Mouse (Mus musculus) intestine, embryonic 15.5 days (tissue): ENCODE measurements around the gene Vmn1r94. TPM values are rescaled to one million over a fixed set of nuclear protein-coding genes. Genes with fewer than 3 reads are reported as not detected.
"Not testable (repeated sequence)": the region's sequence is repeated elsewhere in the genome, so short reads cannot be mapped to it uniquely, and the experiment has no call there.

ENCODE experiments used
- ATAC-seq: fragments of 200-750 bp; cut with Nextera tagmentation; 2 replicates; pipeline ENCODE4 v1.8.0; 2017; ENCODE audit warnings: moderate TSS enrichment, moderate library complexity
- H3K27ac ChIP-seq: fragments of 300-500 bp; sonication (generic); 2 replicates; pipeline ENCODE4 v1.5.1; 2015; ENCODE audit warnings: mild to moderate bottlenecking, inconsistent platforms
- H3K27me3 ChIP-seq: fragments of 300-500 bp; sonication (generic); replicated peaks from 2 replicates; pipeline ENCODE4 v1.6.1; 2015; ENCODE audit warnings: inconsistent platforms
- H3K36me3 ChIP-seq: fragments of 300-500 bp; sonication (generic); 2 replicates; pipeline ENCODE4 v1.6.1; 2015; ENCODE audit warnings: inconsistent platforms
- H3K4me1 ChIP-seq: fragments of 300-500 bp; sonication (generic); replicated peaks from 2 replicates; pipeline ENCODE4 v1.6.1; 2015; ENCODE audit warnings: inconsistent platforms
- H3K4me2 ChIP-seq: fragments of 300-500 bp; sonication (generic); replicated peaks from 2 replicates; pipeline ENCODE4 v1.6.1; 2015; ENCODE audit warnings: mild to moderate bottlenecking, inconsistent platforms
- H3K4me3 ChIP-seq: fragments of 300-500 bp; sonication (generic); replicated peaks from 2 replicates; pipeline ENCODE4 v1.5.1; 2015; ENCODE audit warnings: inconsistent platforms
- H3K9ac ChIP-seq: fragments of 300-500 bp; sonication (generic); 2 replicates; pipeline ENCODE4 v1.6.1; 2015; ENCODE audit warnings: inconsistent platforms
- H3K9me3 ChIP-seq: fragments of 300-500 bp; sonication (generic); 2 replicates; pipeline ENCODE4 v1.6.1; 2016; ENCODE audit warnings: inconsistent platforms
- WGBS: fragments of 180-500 bp; shearing (Covaris S2); methylation state at CpG from one replicate; pipeline ENCODE4 v1.1.7; 2015; 5-methylcytosine and 5-hydroxymethylcytosine counted together
- polyA plus RNA-seq: library from polyadenylated mRNA; unstranded; fragments of >200 nt; fragmentation: Nextera tagmentation; extraction: Ambion mirVana; gene quantifications from 2 replicates; pipeline ENCODE4 v1.2.1, GENCODE M21; 2015

The Vmn1r94 gene
- polyA plus RNA-seq, result not detected in 2 replicates

DNA sequence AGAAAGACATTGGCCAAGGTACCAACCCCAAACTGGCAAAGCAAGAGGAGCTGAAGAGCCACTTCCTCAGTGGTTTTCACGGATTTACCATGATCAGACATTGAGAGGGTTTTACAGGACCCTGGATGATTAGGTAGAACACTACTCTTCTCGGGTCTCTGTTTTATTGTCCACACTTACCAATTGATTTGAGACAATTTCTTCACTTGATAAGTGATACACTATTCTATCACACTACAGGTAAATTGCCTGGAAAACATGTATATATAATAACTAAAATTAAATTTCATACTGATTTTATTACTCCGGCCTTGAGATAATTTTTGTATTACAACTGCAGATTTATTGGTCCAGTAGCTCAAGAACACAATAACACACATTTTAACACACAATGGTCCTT, at the start of gene Vmn1r94:
Gene Vmn1r94, minus strand, starts transcription at position 101 of the 400 bp plus-strand sequence.
- H3K36me3 ChIP-seq, H3K9me3 ChIP-seq, H3K4me1 ChIP-seq, H3K27ac ChIP-seq, H3K4me3 ChIP-seq, H3K27me3 ChIP-seq, H3K4me2 ChIP-seq, H3K9ac ChIP-seq, ATAC-seq: not testable (repeated sequence)
- no CpG with 5 or more reads among the region's 3 CpGs for WGBS

DNA sequence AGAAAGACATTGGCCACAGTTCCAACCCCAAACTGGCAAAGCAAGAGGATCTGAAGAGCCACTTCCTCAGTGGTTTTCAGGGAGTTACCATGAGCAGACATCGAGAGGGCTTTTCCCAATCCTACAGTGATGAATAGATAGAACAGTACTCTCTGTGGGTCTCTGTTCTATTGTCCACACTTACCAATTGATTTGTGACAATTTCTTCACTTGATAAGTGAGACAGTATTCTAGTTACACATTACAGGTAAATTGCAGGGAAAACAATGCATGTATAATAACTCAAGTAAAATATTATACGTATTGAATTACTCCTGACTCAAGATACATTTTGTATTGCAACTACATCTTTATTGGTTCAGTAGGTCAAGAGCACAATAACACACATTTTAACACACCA, 37.3 kb upstream of the Vmn1r94 start, which contains the start of gene Gm6164:
Gene Gm6164, minus strand, starts transcription at position 101 of the 400 bp plus-strand sequence.
- H3K27me3 ChIP-seq, H3K27ac ChIP-seq, H3K4me1 ChIP-seq, ATAC-seq, H3K36me3 ChIP-seq, H3K4me2 ChIP-seq, H3K9ac ChIP-seq, H3K4me3 ChIP-seq, H3K9me3 ChIP-seq: not testable (repeated sequence)
- no CpG with 5 or more reads among the region's 2 CpGs for WGBS

DNA sequence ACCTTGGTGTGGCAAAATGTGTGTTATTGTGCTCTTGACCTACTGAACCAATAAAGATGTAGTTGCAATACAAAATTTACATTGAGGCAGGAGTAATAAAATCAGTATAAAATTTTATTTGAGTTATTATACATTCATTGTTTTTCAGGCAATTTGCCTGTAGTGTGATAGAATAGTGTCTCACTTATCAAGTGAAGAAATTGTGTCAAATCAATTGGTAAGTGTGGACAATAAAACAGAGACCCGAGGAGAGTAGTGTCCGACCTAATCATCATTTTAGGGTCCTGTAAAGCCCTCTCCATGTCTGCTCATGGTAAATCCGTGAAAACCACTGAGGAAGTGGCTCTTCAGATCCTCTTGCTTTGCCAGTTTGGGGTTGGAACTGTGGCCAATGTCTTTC, 25.2 kb upstream of the Vmn1r94 start, which contains the start of gene Vmn1r95:
Gene Vmn1r95, plus strand, starts transcription at position 301 of the 400 bp plus-strand sequence.
- not testable (repeated sequence) for H3K4me2 ChIP-seq
- WGBS, result no CpG with 5 or more reads among the region's 3 CpGs

DNA sequence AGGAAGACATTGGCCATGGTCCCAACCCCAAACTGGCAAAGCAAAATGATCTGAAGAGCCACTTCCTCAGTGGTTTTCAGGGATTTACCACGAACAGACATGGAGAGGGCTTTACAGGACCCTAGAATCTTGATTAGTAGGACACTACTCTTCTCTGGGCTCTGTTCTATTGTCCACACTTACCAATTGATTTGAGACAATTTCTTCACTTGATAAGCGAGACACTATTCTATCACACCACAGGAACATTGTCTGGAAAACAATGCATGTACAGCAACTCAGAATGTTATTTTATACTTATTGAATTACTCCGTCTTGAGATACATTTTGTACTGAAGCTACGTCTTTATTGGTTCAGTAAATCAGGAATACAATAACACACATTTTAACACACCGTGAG, 29.2 kb downstream of the Vmn1r94 start, which contains the start of gene Vmn1r93:
Gene Vmn1r93, minus strand, starts transcription at position 101 of the 400 bp plus-strand sequence.
- not testable (repeated sequence) for H3K27me3 ChIP-seq, H3K4me2 ChIP-seq, H3K4me1 ChIP-seq, H3K27ac ChIP-seq, ATAC-seq, H3K9me3 ChIP-seq, H3K4me3 ChIP-seq, H3K9ac ChIP-seq, H3K36me3 ChIP-seq
- WGBS, result no CpG with 5 or more reads among the region's 5 CpGs

More for the DNA sequence above, 25.2 kb upstream of the Vmn1r94 start, which contains the start of gene Vmn1r95:
- ATAC-seq, H3K27me3 ChIP-seq, H3K36me3 ChIP-seq, H3K9ac ChIP-seq, H3K4me1 ChIP-seq, H3K9me3 ChIP-seq, H3K4me3 ChIP-seq, H3K27ac ChIP-seq: not testable (repeated sequence)

DNA sequence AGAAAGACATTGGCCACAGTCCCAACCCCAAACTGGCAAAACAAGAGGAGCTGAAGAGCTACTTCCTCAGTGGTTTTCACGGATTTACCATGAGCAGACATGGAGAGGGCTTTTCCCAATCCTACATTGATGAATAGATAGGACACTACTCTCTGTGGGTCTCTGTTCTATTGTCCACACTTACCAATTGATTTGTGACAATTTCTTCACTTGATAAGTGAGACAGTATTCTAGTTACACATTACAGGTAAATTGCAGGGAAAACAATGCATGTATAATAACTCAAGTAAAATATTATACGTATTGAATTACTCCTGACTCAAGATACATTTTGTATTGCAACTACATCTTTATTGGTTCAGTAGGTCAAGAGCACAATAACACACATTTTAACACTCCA, 45.7 kb downstream of the Vmn1r94 start, which contains the start of gene Gm16442:
Gene Gm16442, minus strand, starts transcription at position 101 of the 400 bp plus-strand sequence.
- ATAC-seq, H3K4me1 ChIP-seq, H3K4me3 ChIP-seq, H3K9me3 ChIP-seq, H3K36me3 ChIP-seq, H3K27me3 ChIP-seq, H3K4me2 ChIP-seq, H3K9ac ChIP-seq, H3K27ac ChIP-seq: not testable (repeated sequence)
- no CpG with 5 or more reads among the region's 2 CpGs for WGBS

Other genes with a start within 250 kb of the Vmn1r94 start
- 13.3 TPM in 2 replicates for gene Pvr, start 247.2 kb downstream of the Vmn1r94 start, polyA plus RNA-seq
- gene Igsf23, start 217.6 kb downstream of the Vmn1r94 start, polyA plus RNA-seq, result 7.5 and 8.0 TPM in 2 replicates
- 1.5 and 1.7 TPM in 2 replicates for gene Ceacam20, start 203.0 kb downstream of the Vmn1r94 start, polyA plus RNA-seq
- 0.21 and 0.33 TPM in 2 replicates for gene Nlrp9b, start 176.9 kb downstream of the Vmn1r94 start, polyA plus RNA-seq
- not detected in 2 replicates for gene Vmn1r91, start 68.7 kb downstream of the Vmn1r94 start, polyA plus RNA-seq
- gene Gm16442, start 45.8 kb downstream of the Vmn1r94 start, polyA plus RNA-seq, result not detected in 2 replicates
- not detected in 2 replicates for gene Vmn1r93, start 29.3 kb downstream of the Vmn1r94 start, polyA plus RNA-seq
- gene Vmn1r95, start 25.3 kb upstream of the Vmn1r94 start, polyA plus RNA-seq, result not detected in 2 replicates
- gene Gm6164, start 37.2 kb upstream of the Vmn1r94 start, polyA plus RNA-seq, result not detected in 2 replicates
- gene Gm4498, start 65.5 kb upstream of the Vmn1r94 start, polyA plus RNA-seq, result not detected in 2 replicates
- gene Gm5890, start 94.5 kb upstream of the Vmn1r94 start, polyA plus RNA-seq, result not detected in 2 replicates
- gene Gm4133, start 165.7 kb upstream of the Vmn1r94 start, polyA plus RNA-seq, result not detected in 2 replicates
- not detected in 2 replicates for gene Gm5728, start 207.0 kb upstream of the Vmn1r94 start, polyA plus RNA-seq
- not detected in 2 replicates for gene Vmn1r100, start 249.6 kb upstream of the Vmn1r94 start, polyA plus RNA-seq